Mouse (Mus musculus): Measurements from ENCODE around the gene Notch3. TPM values are rescaled to one million over a fixed set of nuclear protein-coding genes. Genes with fewer than 3 reads are reported as not detected.

The Notch3 gene
- polyA plus RNA-seq, 1 experiment from 2014 or later = 15.9 TPM

- Histone ChIP-seq H3K9me3 (ENCODE audit: control insufficient read depth, low read length) (no peaks in the 10 kb centered on the region), H3K36me3 (ENCODE audit: control insufficient read depth, insufficient read depth, low read length) (peaks cover 45% of the 10 kb centered on the region), H3K4me3 (ENCODE audit: low read length) (no peak overlapping the region), H3K27ac (ENCODE audit: low read depth, low read length) (no peak overlapping the region), H3K4me2 (replicated peaks; ENCODE audit: low read depth, low read length) (no peak overlapping the region), H3K9ac (ENCODE audit: low read depth, low read length) (no peak overlapping the region), H3K4me1 (ENCODE audit: control insufficient read depth, insufficient read depth, low read length) (no peaks in the 10 kb centered on the region), H3K27me3 (ENCODE audit: control insufficient read depth, insufficient read depth, low read length) (no peaks in the 10 kb centered on the region)
- no peak for ATAC-seq (ENCODE audit: low FRiP score, low TSS enrichment)
- WGBS = 98% methylated on average over 2 of the region's 2 CpGs
These were observed 39.5 kb downstream of the Notch3 start for GRCm38 (mm10) chr17:32127195-32127594.

- Histone ChIP-seq H3K4me2 (replicated peaks; ENCODE audit: low read depth, low read length) (no peak overlapping the region), H3K4me3 (ENCODE audit: low read length) (no peak overlapping the region), H3K27ac (ENCODE audit: low read depth, low read length) (no peak overlapping the region), H3K27me3 (ENCODE audit: control insufficient read depth, insufficient read depth, low read length) (no peaks in the 10 kb centered on the region), H3K4me1 (ENCODE audit: control insufficient read depth, insufficient read depth, low read length) (no peaks in the 10 kb centered on the region), H3K9me3 (ENCODE audit: control insufficient read depth, low read length) (no peaks in the 10 kb centered on the region), H3K9ac (ENCODE audit: low read depth, low read length) (no peak overlapping the region), H3K36me3 (ENCODE audit: control insufficient read depth, insufficient read depth, low read length) (peaks cover 35% of the 10 kb centered on the region)
- no peak for ATAC-seq (ENCODE audit: low FRiP score, low TSS enrichment)
- 90% methylated on average over 3 of the region's 3 CpGs for WGBS
These were observed 41.2 kb downstream of the Notch3 start for GRCm38 (mm10) chr17:32125407-32125806.

- no peak overlapping the region for H3K4me2 ChIP-seq (replicated peaks; ENCODE audit: low read depth, low read length)
- H3K4me1 ChIP-seq (ENCODE audit: control insufficient read depth, insufficient read depth, low read length) = peaks cover under 1% of the 10 kb centered on the region; the same call in 1 of the 2 replicates
- 94% methylated on average over 4 of the region's 4 CpGs for WGBS
- H3K9ac ChIP-seq (ENCODE audit: low read depth, low read length) = no peak overlapping the region
- no peaks in the 10 kb centered on the region for H3K27me3 ChIP-seq (ENCODE audit: control insufficient read depth, insufficient read depth, low read length)
- no peaks in the 10 kb centered on the region for H3K9me3 ChIP-seq (ENCODE audit: control insufficient read depth, low read length)
- ATAC-seq (ENCODE audit: low FRiP score, low TSS enrichment) = no peak
- H3K27ac ChIP-seq (ENCODE audit: low read depth, low read length) = no peak overlapping the region
- H3K4me3 ChIP-seq (ENCODE audit: low read length) = no peak overlapping the region
- H3K36me3 ChIP-seq (ENCODE audit: control insufficient read depth, insufficient read depth, low read length) = peaks cover 26% of the 10 kb centered on the region
These were observed 43.1 kb downstream of the Notch3 start for GRCm38 (mm10) chr17:32123545-32123944.

GRCm38 (mm10) chr17:32122587-32122970 lies 44.1 kb downstream of the Notch3 start:
- Histone ChIP-seq H3K27ac (ENCODE audit: low read depth, low read length) (no peak overlapping the region), H3K4me3 (ENCODE audit: low read length) (no peak overlapping the region), H3K9ac (ENCODE audit: low read depth, low read length) (no peak overlapping the region), H3K9me3 (ENCODE audit: control insufficient read depth, low read length) (no peaks in the 10 kb centered on the region), H3K4me2 (replicated peaks; ENCODE audit: low read depth, low read length) (no peak overlapping the region), H3K27me3 (ENCODE audit: control insufficient read depth, insufficient read depth, low read length) (no peaks in the 10 kb centered on the region), H3K36me3 (ENCODE audit: control insufficient read depth, insufficient read depth, low read length) (peaks cover 21% of the 10 kb centered on the region), H3K4me1 (ENCODE audit: control insufficient read depth, insufficient read depth, low read length) (peaks cover 6% of the 10 kb centered on the region; the same call in 1 of the 2 replicates)
- no peak for ATAC-seq (ENCODE audit: low FRiP score, low TSS enrichment)
- WGBS = 75% methylated on average over 14 of the region's 14 CpGs

GRCm38 (mm10) chr17:32121833-32122586 lies 44.6 kb downstream of the Notch3 start:
- 77% methylated on average over 19 of the region's 19 CpGs for WGBS
- no peaks in the 10 kb centered on the region for H3K9me3 ChIP-seq (ENCODE audit: control insufficient read depth, low read length)
- peaks cover 11% of the 10 kb centered on the region; the same call in 1 of the 2 replicates for H3K4me1 ChIP-seq (ENCODE audit: control insufficient read depth, insufficient read depth, low read length)
- H3K27ac ChIP-seq (ENCODE audit: low read depth, low read length) = no peak overlapping the region
- no peak for ATAC-seq (ENCODE audit: low FRiP score, low TSS enrichment)
- H3K9ac ChIP-seq (ENCODE audit: low read depth, low read length) = no peak overlapping the region
- H3K36me3 ChIP-seq (ENCODE audit: control insufficient read depth, insufficient read depth, low read length) = peaks cover 20% of the 10 kb centered on the region
- H3K4me3 ChIP-seq (ENCODE audit: low read length) = no peak overlapping the region
- no peaks in the 10 kb centered on the region for H3K27me3 ChIP-seq (ENCODE audit: control insufficient read depth, insufficient read depth, low read length)
- no peak overlapping the region for H3K4me2 ChIP-seq (replicated peaks; ENCODE audit: low read depth, low read length)

GRCm38 (mm10) chr17:32120771-32121532 lies 45.7 kb downstream of the Notch3 start:
- H3K9me3 ChIP-seq (ENCODE audit: control insufficient read depth, low read length) = no peaks in the 10 kb centered on the region
- no peaks in the 10 kb centered on the region for H3K27me3 ChIP-seq (ENCODE audit: control insufficient read depth, insufficient read depth, low read length)
- no peak overlapping the region for H3K4me3 ChIP-seq (ENCODE audit: low read length)
- H3K36me3 ChIP-seq (ENCODE audit: control insufficient read depth, insufficient read depth, low read length) = peaks cover 20% of the 10 kb centered on the region
- no peak overlapping the region for H3K9ac ChIP-seq (ENCODE audit: low read depth, low read length)
- H3K27ac ChIP-seq (ENCODE audit: low read depth, low read length) = no peak overlapping the region
- no peak overlapping the region for H3K4me2 ChIP-seq (replicated peaks; ENCODE audit: low read depth, low read length)
- WGBS = 77% methylated on average over 9 of the region's 9 CpGs
- peaks cover 11% of the 10 kb centered on the region; the same call in 1 of the 2 replicates for H3K4me1 ChIP-seq (ENCODE audit: control insufficient read depth, insufficient read depth, low read length)
- ATAC-seq (ENCODE audit: low FRiP score, low TSS enrichment) = no peak

GRCm38 (mm10) chr17:32119196-32119595 lies 47.5 kb downstream of the Notch3 start:
- WGBS = 78% methylated on average over 16 of the region's 16 CpGs
- Histone ChIP-seq H3K4me3 (ENCODE audit: low read length) (no peak overlapping the region), H3K36me3 (ENCODE audit: control insufficient read depth, insufficient read depth, low read length) (peaks cover 19% of the 10 kb centered on the region), H3K9me3 (ENCODE audit: control insufficient read depth, low read length) (no peaks in the 10 kb centered on the region), H3K27ac (ENCODE audit: low read depth, low read length) (no peak overlapping the region), H3K27me3 (ENCODE audit: control insufficient read depth, insufficient read depth, low read length) (no peaks in the 10 kb centered on the region; the same call in none of the 2 replicates), H3K4me2 (replicated peaks; ENCODE audit: low read depth, low read length) (no peak overlapping the region), H3K9ac (ENCODE audit: low read depth, low read length) (no peak overlapping the region), H3K4me1 (ENCODE audit: control insufficient read depth, insufficient read depth, low read length) (peaks cover 17% of the 10 kb centered on the region; the same call in 1 of the 2 replicates)
- no peak for ATAC-seq (ENCODE audit: low FRiP score, low TSS enrichment)

GRCm38 (mm10) chr17:32118484-32118883 lies 48.2 kb downstream of the Notch3 start:
- Histone ChIP-seq H3K4me2 (replicated peaks; ENCODE audit: low read depth, low read length) (peak overlapping the region; percentile 26), H3K27me3 (ENCODE audit: control insufficient read depth, insufficient read depth, low read length) (no peaks in the 10 kb centered on the region; the same call in none of the 2 replicates), H3K27ac (ENCODE audit: low read depth, low read length) (no peak overlapping the region), H3K4me1 (ENCODE audit: control insufficient read depth, insufficient read depth, low read length) (peaks cover 22% of the 10 kb centered on the region; the same call in 1 of the 2 replicates), H3K36me3 (ENCODE audit: control insufficient read depth, insufficient read depth, low read length) (peaks cover 12% of the 10 kb centered on the region), H3K9ac (ENCODE audit: low read depth, low read length) (no peak overlapping the region), H3K9me3 (ENCODE audit: control insufficient read depth, low read length) (no peaks in the 10 kb centered on the region), H3K4me3 (ENCODE audit: low read length) (no peak overlapping the region)
- ATAC-seq (ENCODE audit: low FRiP score, low TSS enrichment) = peak; percentile 10; the same call in 1 of the 2 replicates
- 14% methylated on average over 2 of the region's 3 CpGs for WGBS
